Mouse (Mus musculus) neural tube, embryonic 14.5 days (tissue): Measurements from ENCODE around the gene Slc43a1. TPM values are rescaled to one million over a fixed set of nuclear protein-coding genes. Genes with fewer than 3 reads are reported as not detected.
A peak's percentile ranks its signal among the peaks of the same experiment; 100 is the strongest.

Source experiments
- ATAC-seq: fragments of 200-750 bp; cut with Nextera tagmentation; 2 replicates; pipeline ENCODE4 v1.8.0; 2017; ENCODE audit warnings: low read depth, mild to moderate bottlenecking, moderate TSS enrichment, moderate library complexity
- H3K27ac ChIP-seq: fragments of 300-500 bp; sonication (generic); 2 replicates; pipeline ENCODE4 v1.5.1; 2014; ENCODE audit warnings: low read depth, mild to moderate bottlenecking, control low read depth, low read length, moderate library complexity, mixed read lengths
- H3K27me3 ChIP-seq: fragments of 300-500 bp; sonication (generic); 2 replicates; pipeline ENCODE4 v1.6.1; 2014; ENCODE audit warnings: low read length; ENCODE audit not compliant: control insufficient read depth, insufficient read depth
- H3K36me3 ChIP-seq: fragments of 300-500 bp; sonication (generic); 2 replicates; pipeline ENCODE4 v1.6.1; 2014; ENCODE audit warnings: low read length, mixed read lengths; ENCODE audit not compliant: control insufficient read depth, insufficient read depth
- H3K4me1 ChIP-seq: fragments of 300-500 bp; sonication (generic); 2 replicates; pipeline ENCODE4 v1.6.1; 2014; ENCODE audit warnings: low read length; ENCODE audit not compliant: control insufficient read depth, insufficient read depth
- H3K4me2 ChIP-seq: fragments of 300-500 bp; sonication (generic); 2 replicates; pipeline ENCODE4 v1.6.1; 2014; ENCODE audit warnings: mild to moderate bottlenecking, low read depth, low read length, control low read depth
- H3K4me3 ChIP-seq: fragments of 300-500 bp; sonication (generic); 2 replicates; pipeline ENCODE4 v1.5.1; 2014; ENCODE audit warnings: low read depth, low read length, control low read depth, mixed read lengths
- H3K9ac ChIP-seq: fragments of 300-500 bp; sonication (generic); replicated peaks from 2 replicates; pipeline ENCODE4 v1.6.1; 2014; ENCODE audit warnings: low read depth, mild to moderate bottlenecking, control low read depth, low read length, mixed read lengths
- H3K9me3 ChIP-seq: fragments of 300-500 bp; sonication (generic); 2 replicates; pipeline ENCODE4 v1.6.1; 2016; ENCODE audit warnings: low read length; ENCODE audit not compliant: control insufficient read depth
- WGBS: fragments of 180-500 bp; shearing (Covaris S2); extraction: QIAGEN DNeasy Blood & Tissue Kit; methylation state at CpG from one replicate; pipeline ENCODE4 v1.1.7; 2014; 5-methylcytosine and 5-hydroxymethylcytosine counted together
- polyA plus RNA-seq: library from polyadenylated mRNA; unstranded; fragments of >200 nt; fragmentation: Nextera tagmentation; extraction: Ambion mirVana; gene quantifications from 2 replicates; pipeline ENCODE4 v1.2.1, GENCODE M21; 2014

Gene Slc43a1
- polyA plus RNA-seq, 1 experiment from 2014 or later = 0.63 TPM

GRCm38 (mm10) chr2:84868977-84869376, 30.3 kb downstream of the Slc43a1 start:
- Histone ChIP-seq H3K4me2 (no peak overlapping the region), H3K9ac (no peak overlapping the region), H3K9me3 (no peaks in the 10 kb centered on the region), H3K36me3 (no peaks in the 10 kb centered on the region), H3K4me1 (peaks cover 12% of the 10 kb centered on the region), H3K27me3 (peaks cover 48% of the 10 kb centered on the region), H3K4me3 (no peak overlapping the region), H3K27ac (no peak overlapping the region)
- no peak for ATAC-seq
- WGBS = 65% methylated on average over 2 of the region's 2 CpGs

- 68% methylated on average over 4 of the region's 4 CpGs for WGBS
These were observed 32.0 kb downstream of the Slc43a1 start for GRCm38 (mm10) chr2:84870623-84871160.

GRCm38 (mm10) chr2:84872105-84872716, 33.6 kb downstream of the Slc43a1 start:
- peak overlapping the region; percentile 47 for H3K9ac ChIP-seq
- no peaks in the 10 kb centered on the region for H3K36me3 ChIP-seq
- H3K9me3 ChIP-seq = no peaks in the 10 kb centered on the region
- H3K4me1 ChIP-seq = peaks cover 7% of the 10 kb centered on the region; the same call in 1 of the 2 replicates
- 1% methylated on average over 72 of the region's 78 CpGs for WGBS
- ATAC-seq = peak; percentile 58
- H3K27ac ChIP-seq = no peak overlapping the region
- peaks cover 52% of the 10 kb centered on the region for H3K27me3 ChIP-seq
- peak overlapping the region; percentile 43 for H3K4me3 ChIP-seq
- H3K4me2 ChIP-seq = peak overlapping the region; percentile 75

More at GRCm38 (mm10) chr2:84870623-84871160, 32.0 kb downstream of the Slc43a1 start:
- no peak for ATAC-seq
- H3K36me3 ChIP-seq = no peaks in the 10 kb centered on the region
- no peaks in the 10 kb centered on the region for H3K9me3 ChIP-seq
- H3K4me2 ChIP-seq = no peak overlapping the region
- peaks cover 55% of the 10 kb centered on the region for H3K27me3 ChIP-seq
- H3K27ac ChIP-seq = no peak overlapping the region
- H3K4me1 ChIP-seq = peaks cover 12% of the 10 kb centered on the region
- H3K9ac ChIP-seq = no peak overlapping the region
- H3K4me3 ChIP-seq = no peak overlapping the region

GRCm38 (mm10) chr2:84875842-84876241, 37.2 kb downstream of the Slc43a1 start:
- no peak for ATAC-seq

GRCm38 (mm10) chr2:84880590-84880989, 41.9 kb downstream of the Slc43a1 start:
- WGBS = 78% methylated on average over 8 of the region's 8 CpGs
- H3K9ac ChIP-seq = 0 out of 2 replicates have a peak overlapping the region, but pooled peaks have one; percentile 3
- ATAC-seq = no peak
- H3K9me3 ChIP-seq = no peaks in the 10 kb centered on the region
- H3K36me3 ChIP-seq = no peaks in the 10 kb centered on the region
- no peak overlapping the region for H3K4me3 ChIP-seq
- no peak overlapping the region for H3K4me2 ChIP-seq
- no peak overlapping the region for H3K27ac ChIP-seq
- H3K4me1 ChIP-seq = 0 out of 2 replicates have a peak, but pooled peaks cover 2% of the 10 kb centered on the region
- peaks cover 24% of the 10 kb centered on the region for H3K27me3 ChIP-seq

More at GRCm38 (mm10) chr2:84875842-84876241, 37.2 kb downstream of the Slc43a1 start:
- WGBS = 52% methylated on average over 6 of the region's 6 CpGs
- no peaks in the 10 kb centered on the region for H3K9me3 ChIP-seq
- no peak overlapping the region for H3K4me3 ChIP-seq
- H3K4me1 ChIP-seq = peaks cover 7% of the 10 kb centered on the region; the same call in 1 of the 2 replicates
- no peak overlapping the region for H3K4me2 ChIP-seq
- no peak overlapping the region for H3K27ac ChIP-seq
- H3K9ac ChIP-seq = no peak overlapping the region
- no peaks in the 10 kb centered on the region for H3K36me3 ChIP-seq
- H3K27me3 ChIP-seq = peaks cover 38% of the 10 kb centered on the region

- Histone ChIP-seq H3K9me3 (no peaks in the 10 kb centered on the region), H3K4me3 (no peak overlapping the region), H3K4me2 (peak overlapping the region; percentile 28), H3K36me3 (no peaks in the 10 kb centered on the region), H3K27me3 (peaks cover 31% of the 10 kb centered on the region), H3K9ac (no peak overlapping the region), H3K27ac (no peak overlapping the region), H3K4me1 (peaks cover 7% of the 10 kb centered on the region)
- ATAC-seq = no peak
- WGBS = 12% methylated on average over 23 of the region's 23 CpGs
These were observed 44.0 kb downstream of the Slc43a1 start for GRCm38 (mm10) chr2:84882606-84883005.

GRCm38 (mm10) chr2:84883084-84883483, 44.4 kb downstream of the Slc43a1 start:
- ATAC-seq = no peak
- Histone ChIP-seq H3K4me1 (peaks cover 12% of the 10 kb centered on the region), H3K4me3 (no peak overlapping the region), H3K27me3 (peaks cover 34% of the 10 kb centered on the region), H3K36me3 (no peaks in the 10 kb centered on the region), H3K9ac (no peak overlapping the region), H3K27ac (no peak overlapping the region), H3K9me3 (no peaks in the 10 kb centered on the region), H3K4me2 (peak overlapping the region; percentile 28)
- WGBS = 11% methylated on average over 6 of the region's 6 CpGs

GRCm38 (mm10) chr2:84883530-84883929, 44.9 kb downstream of the Slc43a1 start:
- peaks cover 14% of the 10 kb centered on the region for H3K4me1 ChIP-seq
- H3K36me3 ChIP-seq = no peaks in the 10 kb centered on the region
- peaks cover 34% of the 10 kb centered on the region for H3K27me3 ChIP-seq
- H3K4me2 ChIP-seq = peak overlapping the region; percentile 14; the same call in 1 of the 2 replicates
- no peak overlapping the region for H3K4me3 ChIP-seq
- ATAC-seq = no peak
- no peak overlapping the region for H3K27ac ChIP-seq
- H3K9me3 ChIP-seq = no peaks in the 10 kb centered on the region
- no peak overlapping the region for H3K9ac ChIP-seq
- 2% methylated on average over 11 of the region's 11 CpGs for WGBS

- Histone ChIP-seq H3K4me3 (no peak overlapping the region), H3K4me2 (peak overlapping the region; percentile 14; the same call in 1 of the 2 replicates), H3K9me3 (no peaks in the 10 kb centered on the region), H3K27me3 (peaks cover 34% of the 10 kb centered on the region), H3K9ac (no peak overlapping the region), H3K4me1 (peaks cover 15% of the 10 kb centered on the region), H3K27ac (no peak overlapping the region), H3K36me3 (no peaks in the 10 kb centered on the region)
- no peak for ATAC-seq
- WGBS = 75% methylated on average over 4 of the region's 4 CpGs
These were observed 45.3 kb downstream of the Slc43a1 start for GRCm38 (mm10) chr2:84883942-84884341.
